Mouse (Mus musculus) common myeloid progenitor, adult 5-6 weeks (primary cell): ENCODE measurements around the gene Senp3. TPM values are rescaled to one million over a fixed set of nuclear protein-coding genes. Genes with fewer than 3 reads are reported as not detected.

Source experiments
- ATAC-seq: replicated peaks from 2 replicates; pipeline ENCODE4 v1.8.0; 2016; ENCODE audit warnings: low read depth, mild to moderate bottlenecking, moderate TSS enrichment, inconsistent platforms; ENCODE audit not compliant: poor library complexity, severe bottlenecking
- total RNA-seq: library from RNA; stranded (forward); fragments of 200-1000, 187-1606 nt; gene quantifications from 2 replicates; pipeline ENCODE4 v1.2.3, GENCODE M21; 2017

The Senp3 gene
- total RNA-seq, 1 experiment from 2014 or later, result 75.7 TPM

GRCm38 (mm10) chr11:69683576-69683975 is 1.7 kb upstream of the Senp3 start:
- no peak for ATAC-seq

GRCm38 (mm10) chr11:69682840-69683533 is 1.1 kb upstream of the Senp3 start:
- ATAC-seq, result peak; percentile 60

GRCm38 (mm10) chr11:69682209-69682839 is 440 bp upstream of the Senp3 start:
- ATAC-seq, result no peak

GRCm38 (mm10) chr11:69680136-69680855 is 1.6 kb downstream of the Senp3 start:
- ATAC-seq, result no peak

GRCm38 (mm10) chr11:69679144-69679543 is 2.7 kb downstream of the Senp3 start:
- ATAC-seq, result no peak

GRCm38 (mm10) chr11:69672211-69672706 is 9.6 kb downstream of the Senp3 start, which contains the start of gene Eif4a1:
TSS of gene Eif4a1 (minus strand) at chr11:69672423.
- peak; percentile 88 for ATAC-seq

GRCm38 (mm10) chr11:69671726-69672124 is 10.2 kb downstream of the Senp3 start:
- peak; percentile 7; the same call in 1 of the 2 replicates for ATAC-seq

GRCm38 (mm10) chr11:69670786-69671725 is 10.8 kb downstream of the Senp3 start:
- ATAC-seq, result peak; percentile 54

GRCm38 (mm10) chr11:69666665-69667005 is 15.2 kb downstream of the Senp3 start:
- ATAC-seq, result no peak

- peak; percentile 36 for ATAC-seq
Observed at GRCm38 (mm10) chr11:69665961-69666664, 15.8 kb downstream of the Senp3 start, which contains the start of gene Cd68. TSS of gene Cd68 (minus strand) at chr11:69666153.

- ATAC-seq, result no peak
Observed at GRCm38 (mm10) chr11:69665457-69665960, 16.4 kb downstream of the Senp3 start.

GRCm38 (mm10) chr11:69664841-69665240 is 17.0 kb downstream of the Senp3 start:
- ATAC-seq, result no peak

GRCm38 (mm10) chr11:69663795-69664194 is 18.1 kb downstream of the Senp3 start:
- ATAC-seq, result no peak

GRCm38 (mm10) chr11:69662967-69663671 is 18.8 kb downstream of the Senp3 start:
- no peak for ATAC-seq

GRCm38 (mm10) chr11:69662213-69662966 is 19.5 kb downstream of the Senp3 start, which contains the start of gene Mpdu1:
TSS of gene Mpdu1 (minus strand) at chr11:69662642.
- ATAC-seq, result peak; percentile 80

- no peak for ATAC-seq
Observed at GRCm38 (mm10) chr11:69661221-69661881, 20.5 kb downstream of the Senp3 start.

GRCm38 (mm10) chr11:69657462-69657881 is 24.4 kb downstream of the Senp3 start:
- ATAC-seq, result no peak
